In the genomic region with DNA sequence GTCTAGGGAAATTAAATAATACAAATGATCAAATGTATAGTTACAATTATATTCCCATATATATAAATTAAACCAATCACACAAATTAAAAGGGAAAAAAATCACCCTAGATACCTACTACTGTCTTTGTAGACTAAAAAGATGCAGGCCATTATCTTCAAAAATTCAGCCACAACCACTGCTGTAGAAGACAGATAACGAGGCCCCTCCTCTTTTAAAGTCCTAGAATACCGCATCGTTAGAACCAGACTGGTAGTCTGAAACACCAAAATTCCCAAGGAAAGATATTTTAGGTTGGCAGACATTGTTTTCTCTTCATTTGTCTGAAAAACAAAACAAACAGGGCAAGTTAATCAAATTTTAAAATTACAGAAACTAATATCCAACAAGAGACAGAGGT, we compare ENCODE assay signal across 32 mouse cellular contexts. TPM values are rescaled to one million over a fixed set of nuclear protein-coding genes. Genes with fewer than 3 reads are reported as not detected.
DNase-seq lines count a peak whose midpoint lies in the region; ATAC-seq lines count a peak whose summit lies in the region.
"Had no signal": no experiment of that assay in that cellular context is flagged by ENCODE, and none has a peak within 500 bp of the region (broad histone marks: within the 10 kb centered on the region; RNA-seq: fewer than 3 reads in every experiment).

No protein-coding gene starts in this region.

- no peaks in the 10 kb centered on the region for H3K27me3 ChIP-seq in liver, embryonic 12.5 days (replicated peaks)
- H3K27me3 ChIP-seq: hindbrain, embryonic 15.5 days; neural tube, embryonic 13.5 days; Patski had no signal

- peaks cover 42% of the 10 kb centered on the region for H3K4me1 ChIP-seq in liver, embryonic 12.5 days
- H3K4me1 ChIP-seq: embryonic facial prominence, embryonic 10.5 days; hindbrain, embryonic 15.5 days; neural tube, embryonic 13.5 days had no signal

- H3K36me3 ChIP-seq in liver, embryonic 12.5 days: peaks cover 30% of the 10 kb centered on the region
- H3K36me3 ChIP-seq: hindbrain, embryonic 15.5 days had no signal

- H3K27ac ChIP-seq in liver, embryonic 12.5 days: peak overlapping the region; percentile 93
- H3K27ac ChIP-seq: embryonic facial prominence, embryonic 10.5 days; hindbrain, embryonic 15.5 days; layer of hippocampus, adult 2 months; neural tube, embryonic 13.5 days had no signal

- peak overlapping the region; percentile 59 for H3K4me2 ChIP-seq in liver, embryonic 12.5 days
- H3K4me2 ChIP-seq: hindbrain, embryonic 15.5 days; neural tube, embryonic 13.5 days had no signal

- H3K9ac ChIP-seq in liver, embryonic 12.5 days: peak overlapping the region; percentile 59
- H3K9ac ChIP-seq: hindbrain, embryonic 15.5 days; neural tube, embryonic 13.5 days had no signal

- WGBS in liver, embryonic 12.5 days (ENCODE audit: insufficient replicate concordance): 14% methylated on average over 3 of the region's 3 CpGs

- DNase-seq in spleen, postnatal 36 days (ENCODE audit: low spot score in 2 of 2): peak; percentile 10 to 51
- DNase-seq in spleen, postnatal 14 days (ENCODE audit: low spot score in 2 of 2): no peak
- DNase-seq in c-Kit-positive CD71-positive TER-119-positive erythroid progenitor cells, embryonic 14.5 days (ENCODE audit: low spot score): peak; percentile 89
- DNase-seq in kidney, postnatal 14 days: no peak
- DNase-seq in cerebellum, adult 9-11 months: no peak
- no peak for DNase-seq in lung, postnatal 4 days
- DNase-seq: adrenal gland, postnatal 10 days; B cell, adult 2 months; cerebellum, adult 18-20 months; cerebellum, postnatal 36 days; heart, postnatal 4 days; kidney, adult 11 months; kidney, postnatal 10 days; layer of hippocampus, postnatal 36 days; midbrain, embryonic 14.5 days; thymus, postnatal 14 days had no signal

- ATAC-seq in liver, embryonic 12.5 days: peak; percentile 91
- peak; percentile 82 for ATAC-seq in megakaryocyte-erythroid progenitor cell, adult 5-6 weeks (replicated peaks; ENCODE audit: low FRiP score, low TSS enrichment, poor library complexity, severe bottlenecking)
- ATAC-seq: forebrain, embryonic 14.5 days; Patski had no signal

- no peaks in the 10 kb centered on the region for H3K9me3 ChIP-seq in liver, embryonic 12.5 days (replicated peaks)
- H3K9me3 ChIP-seq: embryonic facial prominence, embryonic 10.5 days; hindbrain, embryonic 15.5 days had no signal

- peak overlapping the region; percentile 26 for H3K4me3 ChIP-seq in liver, embryonic 12.5 days
- H3K4me3 ChIP-seq: embryonic facial prominence, embryonic 10.5 days; hindbrain, embryonic 15.5 days; layer of hippocampus, adult 2 months; neural tube, embryonic 13.5 days had no signal

RNA-seq across cellular contexts. Expression of a gene that starts 13.3 kb away (rescaled TPM):
- not detected in 2 replicates for polyA plus RNA-seq in liver, embryonic 12.5 days (2016; fragmentation: Nextera tagmentation; extraction: Ambion mirVana)
- total RNA-seq in megakaryocyte-erythroid progenitor cell, adult 5-6 weeks (2014; fragmentation: Nextera tagmentation): not detected in 2 replicates
- total RNA-seq in megakaryocyte-erythroid progenitor cell, adult 5-6 weeks (2017): not detected in 2 replicates
- total RNA-seq: adrenal gland, postnatal 10 days; gastrocnemius, postnatal 4 days; layer of hippocampus, adult 2 months; left cerebral cortex, postnatal 14 days; megakaryocyte, adult 5-6 weeks had no signal
- polyA plus RNA-seq: brain, embryonic 14.5 days; embryonic facial prominence, embryonic 10.5 days; forebrain, embryonic 14.5 days; heart, embryonic 14.5 days; hindbrain, embryonic 15.5 days; limb, embryonic 14.5 days; lung, embryonic 16.5 days; midbrain, embryonic 14.5 days; neural tube, embryonic 13.5 days; testis, adult 2 months had no signal

RNA-seq across cellular contexts. Expression of a gene that starts 18.3 kb away (rescaled TPM):
- polyA plus RNA-seq in liver, embryonic 12.5 days (2016; fragmentation: Nextera tagmentation; extraction: Ambion mirVana): 12.0 and 13.8 TPM in 2 replicates
- 25.2 and 29.4 TPM in 2 replicates for total RNA-seq in megakaryocyte-erythroid progenitor cell, adult 5-6 weeks (2014; fragmentation: Nextera tagmentation)
- 42.7 and 67.3 TPM in 2 replicates for total RNA-seq in megakaryocyte-erythroid progenitor cell, adult 5-6 weeks (2017)

RNA-seq across cellular contexts. Expression of a gene that starts 31.8 kb away (rescaled TPM):
- polyA plus RNA-seq in liver, embryonic 12.5 days (2016; fragmentation: Nextera tagmentation; extraction: Ambion mirVana): 49.6 and 53.1 TPM in 2 replicates
- total RNA-seq in megakaryocyte-erythroid progenitor cell, adult 5-6 weeks (2014; fragmentation: Nextera tagmentation): 50.7 and 53.6 TPM in 2 replicates
- total RNA-seq in megakaryocyte-erythroid progenitor cell, adult 5-6 weeks (2017): 83.2 and 95.4 TPM in 2 replicates

Comparison
In these comparisons a context has a peak if more than half of its experiments do, and no peak if none do; other contexts are left out.
1. DNase-seq: peak in spleen, postnatal 36 days (2 of 2) and c-Kit-positive CD71-positive TER-119-positive erythroid progenitor cells, embryonic 14.5 days (single experiment); none in spleen, postnatal 14 days (0 of 2), kidney, postnatal 14 days (single experiment), cerebellum, adult 9-11 months (single experiment) and lung, postnatal 4 days (0 of 2).